Mouse (Mus musculus) splenic B cell, adult 2 months (primary cell): Measurements from ENCODE around the gene Tdrd7.

Source experiments
- DNase-seq: peaks from one replicate; pipeline ENCODE4 v3.0.0-alpha.2; 2011; ENCODE audit warnings: low read depth, low spot score
- H3K27me3 ChIP-seq: 2 replicates; pipeline ENCODE4 v1.6.1; 2012; ENCODE audit warnings: mild to moderate bottlenecking, low read length, moderate library complexity, mixed read lengths; ENCODE audit not compliant: control insufficient read depth, poor library complexity, insufficient read depth, severe bottlenecking
- H3K36me3 ChIP-seq: 2 replicates; pipeline ENCODE4 v1.6.1; 2012; ENCODE audit warnings: mild to moderate bottlenecking, low read length, moderate library complexity, mixed read lengths; ENCODE audit not compliant: control insufficient read depth, poor library complexity, insufficient read depth, severe bottlenecking

Tdrd7 gene

GRCm38 (mm10) chr4:46015605-46016004 is 50.5 kb downstream of the Tdrd7 start:
- DNase-seq, result peak; percentile 11
- H3K27me3 ChIP-seq, result no peaks in the 10 kb centered on the region
- H3K36me3 ChIP-seq, result peaks cover 2% of the 10 kb centered on the region; the same call in 1 of the 2 replicates

GRCm38 (mm10) chr4:46023021-46023481 is 57.9 kb downstream of the Tdrd7 start:
- DNase-seq, result no peak
- Histone ChIP-seq H3K36me3 (no peaks in the 10 kb centered on the region; the same call in 1 of the 2 replicates), H3K27me3 (no peaks in the 10 kb centered on the region)

GRCm38 (mm10) chr4:46025893-46026292 is 60.8 kb downstream of the Tdrd7 start:
- no peak for DNase-seq
- Histone ChIP-seq H3K36me3 (peaks cover 2% of the 10 kb centered on the region; the same call in 1 of the 2 replicates), H3K27me3 (no peaks in the 10 kb centered on the region)

- no peaks in the 10 kb centered on the region for H3K27me3 ChIP-seq
- DNase-seq, result no peak
- H3K36me3 ChIP-seq, result peaks cover 2% of the 10 kb centered on the region; the same call in 1 of the 2 replicates
Observed at GRCm38 (mm10) chr4:46028224-46028623, 63.1 kb downstream of the Tdrd7 start.

- Histone ChIP-seq H3K27me3 (no peaks in the 10 kb centered on the region), H3K36me3 (peaks cover 2% of the 10 kb centered on the region; the same call in 1 of the 2 replicates)
- DNase-seq, result no peak
Observed at GRCm38 (mm10) chr4:46028781-46029180, 63.6 kb downstream of the Tdrd7 start.

- Histone ChIP-seq H3K36me3 (peaks cover 2% of the 10 kb centered on the region; the same call in 1 of the 2 replicates), H3K27me3 (no peaks in the 10 kb centered on the region)
- no peak for DNase-seq
Observed at GRCm38 (mm10) chr4:46029552-46029951, 64.4 kb downstream of the Tdrd7 start.

GRCm38 (mm10) chr4:46032448-46032847 is 67.3 kb downstream of the Tdrd7 start:
- Histone ChIP-seq H3K36me3 (peaks cover 2% of the 10 kb centered on the region; the same call in 1 of the 2 replicates), H3K27me3 (no peaks in the 10 kb centered on the region)
- DNase-seq, result no peak

GRCm38 (mm10) chr4:46033197-46033596 is 68.1 kb downstream of the Tdrd7 start:
- no peak for DNase-seq
- Histone ChIP-seq H3K27me3 (no peaks in the 10 kb centered on the region), H3K36me3 (peaks cover 2% of the 10 kb centered on the region; the same call in 1 of the 2 replicates)

- Histone ChIP-seq H3K27me3 (no peaks in the 10 kb centered on the region), H3K36me3 (no peaks in the 10 kb centered on the region)
- no peak for DNase-seq
Observed at GRCm38 (mm10) chr4:46038591-46038891, 73.4 kb downstream of the Tdrd7 start.

- peak; percentile 30 for DNase-seq
- Histone ChIP-seq H3K36me3 (no peaks in the 10 kb centered on the region), H3K27me3 (no peaks in the 10 kb centered on the region)
Observed at GRCm38 (mm10) chr4:46038892-46039751, 74.0 kb downstream of the Tdrd7 start, which contains the start of gene Tmod1. Gene Tmod1, plus strand, starts transcription at chr4:46038935.

- DNase-seq, result no peak
- Histone ChIP-seq H3K27me3 (no peaks in the 10 kb centered on the region), H3K36me3 (no peaks in the 10 kb centered on the region)
Observed at GRCm38 (mm10) chr4:46039899-46040298, 74.8 kb downstream of the Tdrd7 start.

GRCm38 (mm10) chr4:46040594-46041192 is 75.6 kb downstream of the Tdrd7 start:
- DNase-seq, result peak; percentile 3
- H3K27me3 ChIP-seq, result no peaks in the 10 kb centered on the region
- no peaks in the 10 kb centered on the region for H3K36me3 ChIP-seq

- H3K27me3 ChIP-seq, result no peaks in the 10 kb centered on the region
- no peak for DNase-seq
- no peaks in the 10 kb centered on the region for H3K36me3 ChIP-seq
Observed at GRCm38 (mm10) chr4:46041761-46042504, 76.8 kb downstream of the Tdrd7 start.

GRCm38 (mm10) chr4:46042505-46042850 is 77.3 kb downstream of the Tdrd7 start:
- Histone ChIP-seq H3K27me3 (no peaks in the 10 kb centered on the region), H3K36me3 (no peaks in the 10 kb centered on the region)
- DNase-seq, result no peak

- no peaks in the 10 kb centered on the region for H3K27me3 ChIP-seq
- no peak for DNase-seq
Observed at GRCm38 (mm10) chr4:46043361-46043760, 78.2 kb downstream of the Tdrd7 start.

More at GRCm38 (mm10) chr4:46043361-46043760, 78.2 kb downstream of the Tdrd7 start:
- no peaks in the 10 kb centered on the region for H3K36me3 ChIP-seq
